Mouse (Mus musculus): Measurements from ENCODE around the gene Olfr495. TPM values are rescaled to one million over a fixed set of nuclear protein-coding genes. Genes with fewer than 3 reads are reported as not detected.

Gene Olfr495
- polyA plus RNA-seq (2015; fragmentation: Illumina TruSeq; extraction: RNeasy Lipid Tissue Mini Kit (QIAGEN cat#74804); ENCODE audit: insufficient read depth, low read depth, low replicate concordance), result not detected

DNA sequence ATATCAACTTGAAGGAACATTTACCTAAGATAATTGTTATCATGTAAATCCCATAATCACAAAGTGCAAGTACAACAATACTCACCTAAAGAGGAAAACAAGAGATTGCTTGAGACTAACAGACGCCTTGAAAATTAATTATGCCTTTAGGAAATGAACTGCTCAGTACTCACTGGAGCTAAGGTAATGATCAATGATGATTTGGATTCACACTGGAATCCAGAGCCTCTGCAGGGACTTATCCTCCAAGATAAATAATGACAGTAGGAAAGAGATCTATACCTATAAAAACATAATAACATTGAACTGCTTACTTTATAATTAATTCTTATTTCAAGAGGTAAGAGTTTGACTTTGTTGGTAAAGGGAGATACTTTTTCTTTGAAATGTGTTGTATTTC lies at the start of gene Olfr495:
Gene Olfr495 (plus strand): TSS at position 301 of the 400 bp plus-strand sequence.

GRCm38 (mm10) chr7:108346879-108347278 lies 46.1 kb upstream of the Olfr495 start, which contains the start of gene Olfr493:
Gene Olfr493, minus strand, starts transcription at chr7:108346979.

DNA sequence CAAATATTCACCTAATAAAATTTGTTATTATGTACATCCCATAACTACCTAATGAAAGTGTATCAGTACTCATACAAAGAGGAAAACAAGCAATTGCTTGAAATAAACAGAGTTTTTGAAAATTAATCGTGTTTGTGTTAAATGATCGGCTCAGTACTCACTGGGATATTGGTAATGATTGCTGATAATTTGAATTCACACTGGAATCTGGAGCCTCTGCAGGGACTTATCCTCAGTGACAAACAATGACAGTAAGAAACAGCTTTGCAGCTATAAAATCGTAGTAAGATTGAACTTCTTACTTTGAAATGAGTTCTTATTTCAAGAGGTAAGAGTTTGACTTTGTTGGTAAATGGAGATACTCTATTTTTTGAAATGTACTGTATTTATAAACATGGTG lies 27.9 kb upstream of the Olfr495 start, which contains the start of gene Olfr494:
Gene Olfr494 (plus strand): TSS at position 301 of the 400 bp plus-strand sequence.

GRCm38 (mm10) chr7:108420121-108420520 lies 27.2 kb downstream of the Olfr495 start, which contains the start of gene Olfr497:
Gene Olfr497, plus strand, starts transcription at chr7:108420421.

Other genes with a start within 250 kb of the Olfr495 start
- not detected for gene Olfr485, start 233.3 kb upstream of the Olfr495 start, polyA plus RNA-seq (2015; fragmentation: Illumina TruSeq; extraction: RNeasy Lipid Tissue Mini Kit (QIAGEN cat#74804); ENCODE audit: insufficient read depth, low read depth, low replicate concordance)
- gene Olfr486, start 220.4 kb upstream of the Olfr495 start, polyA plus RNA-seq (2015; fragmentation: Illumina TruSeq; extraction: RNeasy Lipid Tissue Mini Kit (QIAGEN cat#74804); ENCODE audit: insufficient read depth, low read depth, low replicate concordance), result not detected
- not detected for gene Olfr487, start 178.5 kb upstream of the Olfr495 start, polyA plus RNA-seq (2015; fragmentation: Illumina TruSeq; extraction: RNeasy Lipid Tissue Mini Kit (QIAGEN cat#74804); ENCODE audit: insufficient read depth, low read depth, low replicate concordance)
- gene Olfr488, start 134.8 kb upstream of the Olfr495 start, polyA plus RNA-seq (2015; fragmentation: Illumina TruSeq; extraction: RNeasy Lipid Tissue Mini Kit (QIAGEN cat#74804); ENCODE audit: insufficient read depth, low read depth, low replicate concordance), result not detected
- gene Olfr490, start 104.2 kb upstream of the Olfr495 start, polyA plus RNA-seq (2015; fragmentation: Illumina TruSeq; extraction: RNeasy Lipid Tissue Mini Kit (QIAGEN cat#74804); ENCODE audit: insufficient read depth, low read depth, low replicate concordance), result not detected
- not detected for gene Olfr491, start 79.7 kb upstream of the Olfr495 start, polyA plus RNA-seq (2015; fragmentation: Illumina TruSeq; extraction: RNeasy Lipid Tissue Mini Kit (QIAGEN cat#74804); ENCODE audit: insufficient read depth, low read depth, low replicate concordance)
- gene Olfr492, start 69.5 kb upstream of the Olfr495 start, polyA plus RNA-seq (2015; fragmentation: Illumina TruSeq; extraction: RNeasy Lipid Tissue Mini Kit (QIAGEN cat#74804); ENCODE audit: insufficient read depth, low read depth, low replicate concordance), result not detected
- not detected for gene Olfr493, start 46.2 kb upstream of the Olfr495 start, polyA plus RNA-seq (2015; fragmentation: Illumina TruSeq; extraction: RNeasy Lipid Tissue Mini Kit (QIAGEN cat#74804); ENCODE audit: insufficient read depth, low read depth, low replicate concordance)
- not detected for gene Olfr494, start 27.8 kb upstream of the Olfr495 start, polyA plus RNA-seq (2015; fragmentation: Illumina TruSeq; extraction: RNeasy Lipid Tissue Mini Kit (QIAGEN cat#74804); ENCODE audit: insufficient read depth, low read depth, low replicate concordance)
- gene Olfr497, start 27.3 kb downstream of the Olfr495 start, polyA plus RNA-seq (2015; fragmentation: Illumina TruSeq; extraction: RNeasy Lipid Tissue Mini Kit (QIAGEN cat#74804); ENCODE audit: insufficient read depth, low read depth, low replicate concordance), result not detected
- gene Olfr498, start 72.2 kb downstream of the Olfr495 start, polyA plus RNA-seq (2015; fragmentation: Illumina TruSeq; extraction: RNeasy Lipid Tissue Mini Kit (QIAGEN cat#74804); ENCODE audit: insufficient read depth, low read depth, low replicate concordance), result not detected
- not detected for gene Olfr502, start 131.9 kb downstream of the Olfr495 start, polyA plus RNA-seq (2015; fragmentation: Illumina TruSeq; extraction: RNeasy Lipid Tissue Mini Kit (QIAGEN cat#74804); ENCODE audit: insufficient read depth, low read depth, low replicate concordance)
- gene Olfr503, start 151.4 kb downstream of the Olfr495 start, polyA plus RNA-seq (2015; fragmentation: Illumina TruSeq; extraction: RNeasy Lipid Tissue Mini Kit (QIAGEN cat#74804); ENCODE audit: insufficient read depth, low read depth, low replicate concordance), result not detected
- gene Olfr504, start 172.6 kb downstream of the Olfr495 start, polyA plus RNA-seq (2015; fragmentation: Illumina TruSeq; extraction: RNeasy Lipid Tissue Mini Kit (QIAGEN cat#74804); ENCODE audit: insufficient read depth, low read depth, low replicate concordance), result not detected
- not detected for gene Olfr506, start 217.6 kb downstream of the Olfr495 start, polyA plus RNA-seq (2015; fragmentation: Illumina TruSeq; extraction: RNeasy Lipid Tissue Mini Kit (QIAGEN cat#74804); ENCODE audit: insufficient read depth, low read depth, low replicate concordance)
- not detected for gene Olfr507, start 228.6 kb downstream of the Olfr495 start, polyA plus RNA-seq (2015; fragmentation: Illumina TruSeq; extraction: RNeasy Lipid Tissue Mini Kit (QIAGEN cat#74804); ENCODE audit: insufficient read depth, low read depth, low replicate concordance)
- not detected for gene Olfr508, start 236.8 kb downstream of the Olfr495 start, polyA plus RNA-seq (2015; fragmentation: Illumina TruSeq; extraction: RNeasy Lipid Tissue Mini Kit (QIAGEN cat#74804); ENCODE audit: insufficient read depth, low read depth, low replicate concordance)